Mouse (Mus musculus) heart, adult 2 months (tissue): ENCODE data around the gene Klrb1b.
"Not testable (repeated sequence)": the region's sequence is repeated elsewhere in the genome, so short reads cannot be mapped to it uniquely, and the experiment has no call there.

Experiments used
- CTCF ChIP-seq: fragments of 200-600 bp; IDR thresholded peaks from 2 replicates; pipeline ENCODE4 v1.8.1; 2022; ENCODE audit warnings: antibody characterized with exemption, mild to moderate bottlenecking, moderate library complexity
- POLR2A ChIP-seq: fragments of 200-500 bp; IDR thresholded peaks from 2 replicates; pipeline ENCODE4 v1.6.1; 2011; ENCODE audit warnings: mild to moderate bottlenecking, low read depth, low read length, control low read depth; ENCODE audit not compliant: insufficient read depth

- TF ChIP-seq CTCF, POLR2A: not testable (repeated sequence)
Measured at GRCm38 (mm10) chr6:128840669-128841068, 14.5 kb upstream of the Klrb1b start.
